Mouse (Mus musculus) liver, embryonic 14.5 days (tissue): ENCODE data around the gene Fdx1.

Source experiments
- CTCF ChIP-seq: IDR thresholded peaks from 2 replicates; pipeline ENCODE4 v1.5.1; 2016; ENCODE audit warnings: antibody characterized with exemption, low read depth, control low read depth
- EP300 ChIP-seq: IDR thresholded peaks from 2 replicates; pipeline ENCODE4 v1.6.1; 2016; ENCODE audit warnings: antibody characterized with exemption, low read depth

DNA sequence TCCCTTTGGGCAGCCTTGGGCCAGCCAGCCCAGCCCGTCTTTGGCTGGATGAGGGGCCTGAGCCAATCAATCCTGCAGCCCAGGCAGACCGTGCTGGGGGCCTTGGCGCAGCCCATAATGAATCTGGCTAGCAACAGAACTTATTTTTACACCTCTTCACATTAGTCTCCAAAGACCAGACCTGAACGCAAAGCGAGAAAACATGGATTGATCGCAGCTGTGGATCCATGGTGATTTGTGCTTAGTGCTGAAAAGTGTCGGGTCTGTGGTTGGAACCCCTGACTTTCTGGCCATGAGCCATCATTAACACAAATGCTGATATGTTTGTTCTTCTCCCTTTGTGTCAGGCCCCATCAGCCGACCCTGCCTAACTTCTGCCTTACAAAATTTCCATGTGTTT, 56.4 kb downstream of the Fdx1 start:
- TF ChIP-seq CTCF (no peak), EP300 (no peak)
